Mouse (Mus musculus) embryonic fibroblast, embryonic 13.5 days (primary cell): ENCODE results near the gene Neu2.

Source experiments
- CTCF ChIP-seq: IDR thresholded peaks from 2 replicates; pipeline ENCODE4 v1.5.1; 2011; ENCODE audit warnings: mild to moderate bottlenecking, control low read depth, low read length, moderate library complexity, borderline replicate concordance; ENCODE audit not compliant: insufficient read depth
- POLR2A ChIP-seq: IDR thresholded peaks from 2 replicates; pipeline ENCODE4 v1.6.1; 2011; ENCODE audit warnings: low read depth, mild to moderate bottlenecking, control low read depth, low read length, moderate library complexity

GRCm38 (mm10) chr1:87620211-87620668 lies 110.6 kb downstream of the Neu2 start, which contains the start of gene Inpp5d:
- TF ChIP-seq POLR2A (no peak), CTCF (no peak)
